Mouse (Mus musculus) kidney, embryonic 16.5 days (tissue): ENCODE results near the gene Sdhc. TPM values are rescaled to one million over a fixed set of nuclear protein-coding genes. Genes with fewer than 3 reads are reported as not detected.
"Not testable (repeated sequence)": the region's sequence is repeated elsewhere in the genome, so short reads cannot be mapped to it uniquely, and the experiment has no call there.

Experiments used
- ATAC-seq: fragments of 200-750 bp; cut with Nextera tagmentation; 2 replicates; pipeline ENCODE4 v1.8.0; 2017; ENCODE audit warnings: moderate TSS enrichment; ENCODE audit not compliant: low FRiP score, low TSS enrichment
- H3K27ac ChIP-seq: fragments of 300-500 bp; sonication (generic); 2 replicates; pipeline ENCODE4 v1.5.1; 2014; ENCODE audit warnings: low read length
- H3K27me3 ChIP-seq: fragments of 300-500 bp; sonication (generic); 2 replicates; pipeline ENCODE4 v1.6.1; 2014; ENCODE audit warnings: low read length, control low read depth, mixed read lengths; ENCODE audit not compliant: insufficient read depth
- H3K36me3 ChIP-seq: fragments of 300-500 bp; sonication (generic); 2 replicates; pipeline ENCODE4 v1.6.1; 2014; ENCODE audit warnings: low read length, control low read depth, mixed read lengths; ENCODE audit not compliant: insufficient read depth
- H3K4me1 ChIP-seq: fragments of 300-500 bp; sonication (generic); 2 replicates; pipeline ENCODE4 v1.6.1; 2014; ENCODE audit warnings: low read length, control low read depth, mixed read lengths; ENCODE audit not compliant: insufficient read depth
- H3K4me2 ChIP-seq: fragments of 300-500 bp; sonication (generic); replicated peaks from 2 replicates; pipeline ENCODE4 v1.6.1; 2014; ENCODE audit warnings: low read depth, low read length
- H3K4me3 ChIP-seq: fragments of 300-500 bp; sonication (generic); 2 replicates; pipeline ENCODE4 v1.5.1; 2014; ENCODE audit warnings: mild to moderate bottlenecking, low read length
- H3K9ac ChIP-seq: fragments of 300-500 bp; sonication (generic); replicated peaks from 2 replicates; pipeline ENCODE4 v1.6.1; 2014; ENCODE audit warnings: low read length
- H3K9me3 ChIP-seq: fragments of 300-500 bp; sonication (generic); 2 replicates; pipeline ENCODE4 v1.6.1; 2016; ENCODE audit warnings: low read length, control low read depth
- whole genome bisulfite sequencing: fragments of 180-500 bp; shearing (Covaris S2); extraction: QIAGEN DNeasy Blood & Tissue Kit; methylation state at CpG from one replicate; pipeline ENCODE4 v1.1.7; 2014; 5-methylcytosine and 5-hydroxymethylcytosine counted together
- polyA plus RNA-seq: library from polyadenylated mRNA; unstranded; fragments of >200 nt; fragmentation: Nextera tagmentation; extraction: Ambion mirVana; gene quantifications from 2 replicates; pipeline ENCODE4 v1.2.1, GENCODE M21; 2015

The Sdhc gene
- polyA plus RNA-seq, 1 experiment from 2014 or later = 340 TPM

GRCm38 (mm10) chr1:171094424-171094823, 56.0 kb downstream of the Sdhc start:
- H3K27me3 ChIP-seq = no peaks in the 10 kb centered on the region
- H3K9me3 ChIP-seq = 0 out of 2 replicates have a peak, but pooled peaks cover 4% of the 10 kb centered on the region
- ATAC-seq = no peak
- H3K27ac ChIP-seq = no peak overlapping the region
- 67% methylated on average over 4 of the region's 4 CpGs for WGBS
- no peak overlapping the region for H3K9ac ChIP-seq
- no peak overlapping the region for H3K4me3 ChIP-seq
- no peak overlapping the region for H3K4me2 ChIP-seq
- peaks cover 8% of the 10 kb centered on the region for H3K4me1 ChIP-seq
- H3K36me3 ChIP-seq = no peaks in the 10 kb centered on the region

- WGBS = 64% methylated on average over 2 of the region's 2 CpGs
- H3K9ac ChIP-seq = no peak overlapping the region
- H3K4me2 ChIP-seq = no peak overlapping the region
- H3K36me3 ChIP-seq = no peaks in the 10 kb centered on the region
- H3K4me1 ChIP-seq = no peaks in the 10 kb centered on the region
- ATAC-seq = no peak
- no peaks in the 10 kb centered on the region for H3K9me3 ChIP-seq
- H3K4me3 ChIP-seq = no peak overlapping the region
- no peak overlapping the region for H3K27ac ChIP-seq
- peaks cover 10% of the 10 kb centered on the region for H3K27me3 ChIP-seq
Measured at GRCm38 (mm10) chr1:171090761-171091160, 59.6 kb downstream of the Sdhc start.

- no peak overlapping the region for H3K9ac ChIP-seq
- H3K4me1 ChIP-seq = no peaks in the 10 kb centered on the region
- 93% methylated on average over 1 of the region's 1 CpGs for WGBS
- ATAC-seq = no peak
- H3K4me3 ChIP-seq = no peak overlapping the region
- no peaks in the 10 kb centered on the region for H3K9me3 ChIP-seq
- no peak overlapping the region for H3K27ac ChIP-seq
- H3K27me3 ChIP-seq = peaks cover 12% of the 10 kb centered on the region
- no peak overlapping the region for H3K4me2 ChIP-seq
- H3K36me3 ChIP-seq = no peaks in the 10 kb centered on the region
Measured at GRCm38 (mm10) chr1:171089891-171090290, 60.5 kb downstream of the Sdhc start.

- not testable (repeated sequence) for H3K36me3 ChIP-seq, H3K27ac ChIP-seq, H3K9me3 ChIP-seq, H3K9ac ChIP-seq, H3K4me1 ChIP-seq, ATAC-seq, H3K4me3 ChIP-seq
- Histone ChIP-seq H3K4me2 (peak overlapping the region; percentile 34; the same call in 1 of the 2 replicates), H3K27me3 (peaks cover 12% of the 10 kb centered on the region)
- 5% methylated on average over 10 of the region's 10 CpGs for WGBS
Measured at GRCm38 (mm10) chr1:171088237-171088869, 62.0 kb downstream of the Sdhc start.

GRCm38 (mm10) chr1:171085718-171086117, 64.7 kb downstream of the Sdhc start:
- ATAC-seq = no peak
- 0% methylated on average over 26 of the region's 26 CpGs for WGBS
- H3K9me3 ChIP-seq = no peaks in the 10 kb centered on the region
- peak overlapping the region; percentile 66 for H3K4me2 ChIP-seq
- H3K27me3 ChIP-seq = peaks cover 16% of the 10 kb centered on the region
- no peak overlapping the region for H3K27ac ChIP-seq
- H3K4me3 ChIP-seq = peak overlapping the region; percentile 48
- no peaks in the 10 kb centered on the region for H3K36me3 ChIP-seq
- H3K9ac ChIP-seq = peak overlapping the region; percentile 64
- H3K4me1 ChIP-seq = no peaks in the 10 kb centered on the region

- WGBS = 34% methylated on average over 9 of the region's 17 CpGs
- peaks cover 22% of the 10 kb centered on the region for H3K27me3 ChIP-seq
- H3K36me3 ChIP-seq, H3K4me2 ChIP-seq, H3K27ac ChIP-seq, H3K9ac ChIP-seq, H3K4me1 ChIP-seq, H3K9me3 ChIP-seq, H3K4me3 ChIP-seq: not testable (repeated sequence)
- ATAC-seq = peak; percentile 42
Measured at GRCm38 (mm10) chr1:171081512-171082231, 68.7 kb downstream of the Sdhc start.

- not testable (repeated sequence) for H3K9me3 ChIP-seq, H3K36me3 ChIP-seq, H3K4me3 ChIP-seq, H3K4me1 ChIP-seq, H3K4me2 ChIP-seq, H3K27ac ChIP-seq, H3K9ac ChIP-seq
- peak; percentile 39 for ATAC-seq
- H3K27me3 ChIP-seq = peaks cover 15% of the 10 kb centered on the region
- no CpG with 5 or more reads among the region's 43 CpGs for WGBS
Measured at GRCm38 (mm10) chr1:171079825-171080224, 70.6 kb downstream of the Sdhc start.

GRCm38 (mm10) chr1:171079345-171079744, 71.1 kb downstream of the Sdhc start:
- not testable (repeated sequence) for H3K27ac ChIP-seq, H3K4me2 ChIP-seq, H3K4me1 ChIP-seq, H3K4me3 ChIP-seq, H3K36me3 ChIP-seq, H3K9ac ChIP-seq, H3K9me3 ChIP-seq
- WGBS = 0% methylated on average over 1 of the region's 35 CpGs
- H3K27me3 ChIP-seq = peaks cover 16% of the 10 kb centered on the region
- peak; percentile 58 for ATAC-seq

- H3K9ac ChIP-seq, H3K36me3 ChIP-seq, H3K27ac ChIP-seq, H3K4me3 ChIP-seq, H3K4me1 ChIP-seq, ATAC-seq, H3K9me3 ChIP-seq: not testable (repeated sequence)
- Histone ChIP-seq H3K27me3 (peaks cover 21% of the 10 kb centered on the region), H3K4me2 (peak overlapping the region; percentile 30; the same call in 1 of the 2 replicates)
- WGBS = 22% methylated on average over 11 of the region's 12 CpGs
Measured at GRCm38 (mm10) chr1:171078419-171078818, 72.0 kb downstream of the Sdhc start.

- H3K27ac ChIP-seq, H3K36me3 ChIP-seq, H3K9me3 ChIP-seq, H3K9ac ChIP-seq, H3K4me1 ChIP-seq: not testable (repeated sequence)
- Histone ChIP-seq H3K4me2 (peak overlapping the region; percentile 46), H3K27me3 (peaks cover 21% of the 10 kb centered on the region), H3K4me3 (peak overlapping the region; percentile 11; the same call in 1 of the 2 replicates)
- ATAC-seq = peak; percentile 43
- WGBS = 3% methylated on average over 12 of the region's 27 CpGs
Measured at GRCm38 (mm10) chr1:171077955-171078354, 72.4 kb downstream of the Sdhc start.
